1 mouse cellular context compared by ENCODE assay signal in genomic region chr3:137963508-137963907, GRCm38 (mm10).
TF ChIP-seq lines count a peak whose summit lies in the region.

No protein-coding gene starts in this region.

TF ChIP-seq in MEL, 35 proteins besides CTCF, POLR2A, EP300 and RAD21:
- TF ChIP-seq TBP (IDR thresholded peaks at IDR 0.05; ENCODE audit: low read depth, low read length) = no peak
